Mouse (Mus musculus) midbrain, embryonic 13.5 days (tissue): ENCODE measurements around the gene Prom1. TPM values are rescaled to one million over a fixed set of nuclear protein-coding genes. Genes with fewer than 3 reads are reported as not detected.

Experiments
- ATAC-seq: fragments of 200-750 bp; cut with Nextera tagmentation; 2 replicates; pipeline ENCODE4 v1.8.0; 2017; ENCODE audit warnings: mild to moderate bottlenecking, moderate TSS enrichment, moderate library complexity
- H3K27ac ChIP-seq: fragments of 300-500 bp; sonication (generic); 2 replicates; pipeline ENCODE4 v1.5.1; 2015; ENCODE audit warnings: inconsistent platforms, mild to moderate bottlenecking, moderate library complexity
- H3K27me3 ChIP-seq: fragments of 300-500 bp; sonication (generic); 2 replicates; pipeline ENCODE4 v1.6.1; 2015; ENCODE audit warnings: mild to moderate bottlenecking, inconsistent platforms
- H3K36me3 ChIP-seq: fragments of 300-500 bp; sonication (generic); 2 replicates; pipeline ENCODE4 v1.6.1; 2015; ENCODE audit warnings: mild to moderate bottlenecking, inconsistent platforms
- H3K4me1 ChIP-seq: fragments of 300-500 bp; sonication (generic); replicated peaks from 2 replicates; pipeline ENCODE4 v1.6.1; 2015; ENCODE audit warnings: inconsistent platforms
- H3K4me2 ChIP-seq: fragments of 300-500 bp; sonication (generic); replicated peaks from 2 replicates; pipeline ENCODE4 v1.6.1; 2015; ENCODE audit warnings: moderate library complexity, mild to moderate bottlenecking, inconsistent platforms
- H3K4me3 ChIP-seq: fragments of 300-500 bp; sonication (generic); replicated peaks from 2 replicates; pipeline ENCODE4 v1.5.1; 2015; ENCODE audit warnings: mild to moderate bottlenecking, inconsistent platforms
- H3K9ac ChIP-seq: fragments of 300-500 bp; sonication (generic); replicated peaks from 2 replicates; pipeline ENCODE4 v1.6.1; 2015; ENCODE audit warnings: mild to moderate bottlenecking, inconsistent platforms
- H3K9me3 ChIP-seq: fragments of 300-500 bp; sonication (generic); 2 replicates; pipeline ENCODE4 v1.6.1; 2016; ENCODE audit warnings: mild to moderate bottlenecking, inconsistent platforms
- WGBS: fragments of 180-500 bp; shearing (Covaris S2); methylation state at CpG from one replicate; pipeline ENCODE4 v1.1.7; 2015; 5-methylcytosine and 5-hydroxymethylcytosine counted together
- polyA plus RNA-seq: library from polyadenylated mRNA; unstranded; fragments of >200 nt; fragmentation: Nextera tagmentation; extraction: Ambion mirVana; gene quantifications from 2 replicates; pipeline ENCODE4 v1.2.1, GENCODE M21; 2015

Prom1 gene
- polyA plus RNA-seq, 1 experiment from 2014 or later: 69.6 TPM

GRCm38 (mm10) chr5:43959884-43960440 lies 141.9 kb downstream of the Prom1 start:
- Histone ChIP-seq H3K9ac (no peak overlapping the region), H3K9me3 (no peaks in the 10 kb centered on the region), H3K36me3 (no peaks in the 10 kb centered on the region), H3K4me2 (no peak overlapping the region), H3K4me1 (no peaks in the 10 kb centered on the region), H3K4me3 (no peak overlapping the region), H3K27me3 (no peaks in the 10 kb centered on the region), H3K27ac (no peak overlapping the region)
- no peak for ATAC-seq
- 84% methylated on average over 3 of the region's 3 CpGs for WGBS

GRCm38 (mm10) chr5:43953241-43953640 lies 148.6 kb downstream of the Prom1 start:
- 88% methylated on average over 1 of the region's 1 CpGs for WGBS
- no peaks in the 10 kb centered on the region for H3K9me3 ChIP-seq
- H3K9ac ChIP-seq: no peak overlapping the region
- no peak overlapping the region for H3K27ac ChIP-seq
- no peaks in the 10 kb centered on the region for H3K27me3 ChIP-seq
- ATAC-seq: no peak
- H3K4me2 ChIP-seq: no peak overlapping the region
- peaks cover 8% of the 10 kb centered on the region for H3K4me1 ChIP-seq
- no peak overlapping the region for H3K4me3 ChIP-seq
- no peaks in the 10 kb centered on the region for H3K36me3 ChIP-seq

- 2% methylated on average over 8 of the region's 8 CpGs for WGBS
These were observed 153.0 kb downstream of the Prom1 start for GRCm38 (mm10) chr5:43948748-43949275.

GRCm38 (mm10) chr5:43948111-43948743 lies 153.6 kb downstream of the Prom1 start:
- Histone ChIP-seq H3K36me3 (no peaks in the 10 kb centered on the region), H3K27ac (no peak overlapping the region), H3K9me3 (no peaks in the 10 kb centered on the region), H3K4me2 (peak overlapping the region; percentile 72), H3K27me3 (no peaks in the 10 kb centered on the region), H3K9ac (peak overlapping the region; percentile 32; the same call in 1 of the 2 replicates), H3K4me3 (peak overlapping the region; percentile 37), H3K4me1 (peaks cover 17% of the 10 kb centered on the region)
- ATAC-seq: peak; percentile 91
- WGBS: 4% methylated on average over 27 of the region's 27 CpGs

More at GRCm38 (mm10) chr5:43948748-43949275, 153.0 kb downstream of the Prom1 start:
- Histone ChIP-seq H3K9me3 (no peaks in the 10 kb centered on the region), H3K4me1 (peaks cover 17% of the 10 kb centered on the region), H3K4me3 (peak overlapping the region; percentile 11; the same call in 1 of the 2 replicates), H3K4me2 (peak overlapping the region; percentile 72), H3K36me3 (no peaks in the 10 kb centered on the region), H3K27ac (no peak overlapping the region), H3K9ac (no peak overlapping the region), H3K27me3 (no peaks in the 10 kb centered on the region)
- peak; percentile 37 for ATAC-seq

GRCm38 (mm10) chr5:43947330-43947977 lies 154.4 kb downstream of the Prom1 start:
- Histone ChIP-seq H3K4me3 (peak overlapping the region; percentile 37; the same call in 1 of the 2 replicates), H3K9ac (peak overlapping the region; percentile 32; the same call in 1 of the 2 replicates), H3K27ac (no peak overlapping the region), H3K9me3 (no peaks in the 10 kb centered on the region), H3K27me3 (no peaks in the 10 kb centered on the region), H3K4me1 (peaks cover 17% of the 10 kb centered on the region), H3K4me2 (peak overlapping the region; percentile 72), H3K36me3 (no peaks in the 10 kb centered on the region)
- 39% methylated on average over 9 of the region's 9 CpGs for WGBS
- no peak for ATAC-seq

Other genes starting within 250 kb of the Prom1 start
- 2.8 TPM in 2 replicates for gene Cd38, start 233.5 kb downstream of the Prom1 start, polyA plus RNA-seq
- gene Gm7879, start 188.9 kb downstream of the Prom1 start, polyA plus RNA-seq: 0.50 TPM in 1 of 2 replicates, not detected in the other
- 3.2 and 3.6 TPM in 2 replicates for gene Fgfbp1, start 120.3 kb downstream of the Prom1 start, polyA plus RNA-seq
- gene Tapt1, start 124.6 kb upstream of the Prom1 start, polyA plus RNA-seq: 25.6 and 28.5 TPM in 2 replicates